Mouse (Mus musculus): Measurements from ENCODE around the gene Agap2.

DNA sequence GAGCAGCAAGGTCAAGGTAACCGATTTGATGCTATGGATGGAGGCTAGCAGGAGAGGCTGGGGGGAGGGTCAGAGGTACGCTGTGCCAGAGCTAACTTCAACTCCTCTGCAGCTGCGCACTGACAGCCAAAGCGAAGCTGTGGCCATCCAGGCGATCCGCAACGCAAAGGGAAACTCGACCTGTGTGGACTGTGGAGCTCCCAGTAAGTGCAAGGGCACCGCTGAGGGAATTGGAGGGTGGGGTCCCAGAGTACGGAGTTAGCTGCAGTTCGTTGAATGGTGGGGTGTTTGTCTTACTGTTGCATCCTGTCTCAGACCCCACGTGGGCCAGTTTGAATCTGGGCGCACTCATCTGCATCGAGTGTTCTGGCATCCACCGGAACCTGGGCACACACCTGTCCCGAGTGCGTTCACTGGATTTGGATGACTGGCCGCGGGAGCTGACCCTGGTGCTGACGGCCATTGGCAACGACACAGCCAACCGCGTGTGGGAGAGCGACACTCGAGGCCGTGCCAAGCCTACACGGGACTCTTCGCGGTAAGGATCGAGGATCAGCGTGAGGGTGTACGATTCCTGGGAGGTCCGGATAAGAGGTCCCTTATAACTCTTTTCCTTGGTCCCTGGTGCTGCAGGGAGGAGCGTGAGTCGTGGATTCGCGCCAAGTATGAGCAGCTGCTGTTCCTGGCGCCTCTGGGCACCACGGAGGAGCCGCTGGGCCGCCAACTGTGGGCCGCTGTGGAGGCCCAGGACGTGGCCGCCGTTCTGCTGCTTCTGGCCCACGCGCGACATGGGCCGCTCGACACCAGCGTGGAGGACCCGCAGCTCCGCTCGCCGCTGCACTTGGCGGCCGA is 15.7 kb downstream of the Agap2 start:
- no peak for TF ChIP-seq CTCF (IDR thresholded peaks at IDR 0.05; ENCODE audit: low read depth)
- TF ChIP-seq EP300 (optimal IDR thresholded peaks at IDR 0.05) = no peak

Measured in stomach, postnatal 0 days (tissue).